Mouse (Mus musculus) heart, embryonic 15.5 days (tissue): ENCODE data around the gene Spata46. TPM values are rescaled to one million over a fixed set of nuclear protein-coding genes. Genes with fewer than 3 reads are reported as not detected.

Source experiments
- ATAC-seq: fragments of 200-750 bp; cut with Nextera tagmentation; replicated peaks from 2 replicates; pipeline ENCODE4 v1.8.0; 2017; ENCODE audit warnings: low read depth, moderate TSS enrichment; ENCODE audit not compliant: insufficient number of reproducible peaks, insufficient read depth, low FRiP score
- H3K27ac ChIP-seq: fragments of 300-500 bp; sonication (generic); 2 replicates; pipeline ENCODE4 v1.5.1; 2015; ENCODE audit warnings: mild to moderate bottlenecking, inconsistent platforms
- H3K27me3 ChIP-seq: fragments of 300-500 bp; sonication (generic); 2 replicates; pipeline ENCODE4 v1.6.1; 2015; ENCODE audit warnings: inconsistent platforms
- H3K36me3 ChIP-seq: fragments of 300-500 bp; sonication (generic); 2 replicates; pipeline ENCODE4 v1.6.1; 2015; ENCODE audit warnings: mild to moderate bottlenecking, inconsistent platforms
- H3K4me1 ChIP-seq: fragments of 300-500 bp; sonication (generic); replicated peaks from 2 replicates; pipeline ENCODE4 v1.6.1; 2015; ENCODE audit warnings: inconsistent platforms
- H3K4me2 ChIP-seq: fragments of 300-500 bp; sonication (generic); 2 replicates; pipeline ENCODE4 v1.6.1; 2015; ENCODE audit warnings: inconsistent platforms, mild to moderate bottlenecking, moderate library complexity
- H3K4me3 ChIP-seq: fragments of 300-500 bp; sonication (generic); 2 replicates; pipeline ENCODE4 v1.5.1; 2015; ENCODE audit warnings: mild to moderate bottlenecking, inconsistent platforms
- H3K9ac ChIP-seq: fragments of 300-500 bp; sonication (generic); 2 replicates; pipeline ENCODE4 v1.6.1; 2015; ENCODE audit warnings: mild to moderate bottlenecking, inconsistent platforms
- H3K9me3 ChIP-seq: fragments of 300-500 bp; sonication (generic); replicated peaks from 2 replicates; pipeline ENCODE4 v1.6.1; 2016; ENCODE audit warnings: inconsistent platforms
- WGBS: fragments of 180-500 bp; shearing (Covaris S2); methylation state at CpG from one replicate; pipeline ENCODE4 v1.1.7; 2015; ENCODE audit warnings: mixed read lengths; 5-methylcytosine and 5-hydroxymethylcytosine counted together
- polyA plus RNA-seq: library from polyadenylated mRNA; unstranded; fragments of >200 nt; fragmentation: Nextera tagmentation; extraction: Ambion mirVana; gene quantifications from 2 replicates; pipeline ENCODE4 v1.2.1, GENCODE M21; 2015

Gene Spata46
- polyA plus RNA-seq, 1 experiment from 2014 or later = 1.7 TPM

DNA sequence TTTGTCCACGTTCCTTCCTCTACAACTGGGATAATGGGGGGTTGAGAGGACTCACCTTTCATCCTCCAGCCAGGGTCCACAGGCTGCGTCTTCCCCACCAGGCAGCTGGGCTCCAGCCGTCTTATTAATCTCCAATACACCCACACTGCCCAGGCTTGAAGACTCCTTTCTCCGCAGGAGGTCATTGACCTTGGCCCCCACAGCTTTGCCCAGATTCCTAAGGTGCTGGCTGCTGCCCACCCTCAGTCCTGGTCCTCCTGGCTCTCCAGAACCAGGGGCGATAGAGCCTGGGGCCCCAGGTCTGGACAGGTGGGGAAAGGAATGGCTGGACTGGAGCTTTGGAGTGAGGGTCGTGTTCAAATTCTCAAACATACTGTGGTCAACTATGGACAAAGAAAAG is 6.1 kb upstream of the Spata46 start:
- no peaks in the 10 kb centered on the region; the same call in 1 of the 2 replicates for H3K36me3 ChIP-seq
- H3K4me2 ChIP-seq = no peak overlapping the region
- no peak overlapping the region for H3K4me3 ChIP-seq
- H3K9me3 ChIP-seq = no peaks in the 10 kb centered on the region
- WGBS = 81% methylated on average over 6 of the region's 6 CpGs
- no peak overlapping the region for H3K27ac ChIP-seq
- no peak for ATAC-seq
- no peak overlapping the region for H3K9ac ChIP-seq
- H3K27me3 ChIP-seq = no peaks in the 10 kb centered on the region
- no peaks in the 10 kb centered on the region for H3K4me1 ChIP-seq

DNA sequence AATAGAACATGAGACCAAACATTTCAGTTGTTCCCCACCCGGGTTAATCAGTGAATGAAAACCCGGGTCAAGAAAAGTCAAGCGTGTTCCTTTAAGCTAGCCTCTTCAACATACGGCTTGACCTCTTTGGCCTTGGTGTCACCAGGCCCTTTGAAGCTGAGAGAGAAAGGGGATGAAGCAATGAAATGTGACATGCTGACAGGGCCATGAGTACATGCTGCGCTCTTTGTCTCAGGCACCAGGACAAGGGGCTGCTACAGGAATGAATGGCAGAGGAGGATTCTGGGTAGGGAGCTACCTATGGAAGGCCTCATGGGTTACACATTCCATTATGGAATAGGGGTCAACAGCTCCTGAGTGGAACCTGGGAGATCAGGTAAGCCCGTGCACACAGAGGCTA is 5.5 kb upstream of the Spata46 start:
- no peak overlapping the region for H3K9ac ChIP-seq
- H3K9me3 ChIP-seq = no peaks in the 10 kb centered on the region
- WGBS = 67% methylated on average over 6 of the region's 6 CpGs
- no peak overlapping the region for H3K27ac ChIP-seq
- H3K27me3 ChIP-seq = no peaks in the 10 kb centered on the region
- no peak overlapping the region for H3K4me3 ChIP-seq
- no peak overlapping the region for H3K4me2 ChIP-seq
- no peak for ATAC-seq
- no peaks in the 10 kb centered on the region; the same call in 1 of the 2 replicates for H3K36me3 ChIP-seq
- no peaks in the 10 kb centered on the region for H3K4me1 ChIP-seq

DNA sequence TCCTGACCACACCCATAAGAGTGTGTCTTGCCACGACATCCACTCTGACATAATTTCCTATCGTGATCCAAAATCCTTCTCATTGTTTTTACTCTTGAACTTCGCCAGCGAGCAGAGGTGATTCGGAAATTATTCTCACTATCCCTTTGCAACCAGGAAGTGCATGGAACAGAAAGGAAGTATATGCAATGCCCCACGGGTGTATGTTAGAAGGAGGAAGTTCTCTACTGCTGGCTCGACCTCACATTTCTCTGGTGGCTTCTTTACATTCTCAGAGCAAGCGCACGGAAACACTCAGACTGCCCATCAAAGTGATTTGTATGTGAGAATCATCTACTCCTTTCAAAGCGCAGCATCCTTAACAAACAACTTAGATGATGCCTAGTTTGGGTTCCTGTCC is 3.6 kb upstream of the Spata46 start:
- Histone ChIP-seq H3K27me3 (no peaks in the 10 kb centered on the region), H3K4me2 (no peak overlapping the region), H3K27ac (no peak overlapping the region), H3K9ac (no peak overlapping the region), H3K36me3 (no peaks in the 10 kb centered on the region; the same call in 1 of the 2 replicates), H3K4me3 (no peak overlapping the region), H3K4me1 (no peaks in the 10 kb centered on the region), H3K9me3 (no peaks in the 10 kb centered on the region)
- 84% methylated on average over 10 of the region's 10 CpGs for WGBS
- no peak for ATAC-seq

DNA sequence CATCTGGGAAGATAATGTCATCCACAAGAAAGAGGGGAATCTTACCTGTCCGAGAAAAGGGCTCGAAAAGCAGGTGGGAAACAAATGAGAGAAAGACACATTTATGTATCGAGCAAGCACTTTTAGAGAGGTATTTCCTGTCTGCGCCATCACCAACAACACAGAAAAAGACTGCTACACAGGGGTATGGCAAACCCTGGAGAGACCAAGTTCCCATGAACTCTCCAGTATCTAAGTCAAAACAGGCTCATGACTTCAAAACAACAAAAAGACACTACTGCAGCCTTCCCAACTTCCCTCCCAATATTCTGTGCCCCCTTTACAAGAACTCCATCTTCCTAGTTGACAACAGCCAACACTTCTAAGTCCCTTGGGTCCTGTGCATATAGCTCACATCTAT is 2.4 kb upstream of the Spata46 start, which contains the start of gene Gm7694:
Gm7694 (minus strand) TSS at position 101 of the 400 bp plus-strand sequence.
- H3K9ac ChIP-seq = no peak within 1 kb of the TSS
- no peak within 1 kb of the TSS for H3K4me3 ChIP-seq
- no peak within 1 kb of the TSS for H3K27ac ChIP-seq
- H3K4me2 ChIP-seq = no peak within 1 kb of the TSS
- no peak for ATAC-seq
- H3K36me3 ChIP-seq = no peaks in the 10 kb centered on the region
- no peaks in the 10 kb centered on the region for H3K27me3 ChIP-seq
- WGBS = 97% methylated on average over 4 of the region's 4 CpGs
- no peaks in the 10 kb centered on the region for H3K9me3 ChIP-seq
- H3K4me1 ChIP-seq = no peaks in the 10 kb centered on the region

DNA sequence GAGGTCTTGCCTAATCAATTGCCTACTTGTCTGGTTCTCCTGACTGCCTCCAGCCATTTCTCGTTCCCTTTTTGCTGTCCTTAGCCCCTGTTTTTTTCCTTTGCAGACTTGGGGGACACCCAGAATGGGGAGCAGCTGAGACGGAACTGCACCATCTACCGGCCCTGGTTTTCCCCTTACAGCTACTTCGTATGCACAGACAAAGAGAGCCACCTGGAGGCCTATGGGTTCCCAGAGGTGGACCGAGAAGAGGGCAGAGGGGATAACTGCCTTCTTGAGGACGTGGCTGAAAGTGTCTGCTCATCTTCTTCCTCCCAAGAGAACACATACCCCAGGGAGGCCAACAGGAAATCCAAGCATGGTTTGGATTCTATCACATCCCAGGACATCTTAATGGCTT is 2.8 kb downstream of the Spata46 start:
- Histone ChIP-seq H3K27me3 (no peaks in the 10 kb centered on the region), H3K36me3 (no peaks in the 10 kb centered on the region), H3K4me2 (no peak overlapping the region), H3K27ac (no peak overlapping the region), H3K9ac (no peak overlapping the region), H3K4me1 (no peaks in the 10 kb centered on the region), H3K4me3 (no peak overlapping the region), H3K9me3 (no peaks in the 10 kb centered on the region)
- no peak for ATAC-seq
- 81% methylated on average over 6 of the region's 6 CpGs for WGBS

DNA sequence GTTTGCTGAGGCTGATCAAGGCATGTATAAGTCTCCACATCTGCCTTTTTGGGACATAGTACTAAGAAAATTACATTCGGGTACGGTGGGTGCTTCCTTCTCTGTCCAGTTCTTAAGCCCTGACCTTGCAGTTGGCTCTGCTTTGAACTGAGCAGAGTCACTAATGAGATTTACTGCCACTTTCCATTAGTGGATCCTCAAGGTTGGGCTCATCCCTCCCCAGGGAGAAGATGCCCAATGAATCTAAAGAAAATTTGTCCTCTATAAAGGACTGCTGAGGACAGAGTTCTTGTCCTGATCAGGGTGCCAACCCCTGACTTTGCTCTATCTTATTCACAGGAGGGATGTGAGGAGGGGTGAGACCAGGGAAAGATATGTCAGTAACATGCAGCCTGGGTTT is 13.4 kb downstream of the Spata46 start:
- no peaks in the 10 kb centered on the region for H3K27me3 ChIP-seq
- 81% methylated on average over 2 of the region's 2 CpGs for WGBS
- H3K9me3 ChIP-seq = no peaks in the 10 kb centered on the region
- H3K4me3 ChIP-seq = no peak overlapping the region
- no peak overlapping the region for H3K27ac ChIP-seq
- ATAC-seq = no peak
- H3K36me3 ChIP-seq = no peaks in the 10 kb centered on the region
- no peak overlapping the region for H3K9ac ChIP-seq
- H3K4me1 ChIP-seq = no peaks in the 10 kb centered on the region
- no peak overlapping the region for H3K4me2 ChIP-seq

DNA sequence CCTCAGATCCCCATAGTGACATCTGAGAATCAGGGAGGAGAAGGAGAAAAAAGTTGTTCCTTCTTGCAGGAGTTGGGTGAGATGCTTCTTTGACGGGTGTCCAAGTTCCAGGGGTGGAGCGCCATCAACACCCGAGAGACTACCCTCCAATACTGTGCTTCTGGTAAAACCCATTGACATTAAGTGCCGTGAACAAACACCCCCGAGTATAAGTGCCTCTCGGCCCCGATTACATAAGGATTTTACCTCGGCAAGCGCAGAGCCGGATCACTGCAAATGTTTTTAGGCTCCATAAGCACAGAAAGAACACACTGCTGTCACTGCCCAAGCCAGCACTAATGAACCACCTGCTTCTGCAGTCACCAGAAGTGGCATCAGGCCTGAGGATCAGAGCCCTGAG is 14.4 kb downstream of the Spata46 start:
- ATAC-seq = no peak

DNA sequence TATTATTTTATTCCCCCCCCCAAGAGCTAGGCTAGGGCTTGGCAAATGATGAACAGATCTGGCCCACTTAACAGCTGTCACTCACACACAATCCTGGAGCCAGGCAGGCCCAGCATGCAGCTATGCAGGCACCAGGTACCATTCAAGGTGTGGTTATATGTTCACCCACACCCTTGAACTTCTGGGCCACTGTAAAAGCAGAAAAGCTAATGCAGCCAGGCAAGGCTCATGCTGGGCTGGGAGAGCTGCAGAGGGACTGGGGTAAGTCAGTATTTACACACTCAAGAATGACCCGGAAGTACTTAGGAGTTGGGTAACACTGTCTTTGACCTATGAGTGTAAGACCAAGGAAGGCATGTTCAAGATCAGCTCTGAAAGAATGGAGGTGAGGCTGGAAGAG is 15.7 kb downstream of the Spata46 start:
- WGBS = 82% methylated on average over 1 of the region's 1 CpGs

More for the DNA sequence above, 14.4 kb downstream of the Spata46 start:
- no peaks in the 10 kb centered on the region for H3K36me3 ChIP-seq
- H3K27me3 ChIP-seq = no peaks in the 10 kb centered on the region
- 92% methylated on average over 10 of the region's 10 CpGs for WGBS
- no peak overlapping the region for H3K27ac ChIP-seq
- H3K4me3 ChIP-seq = no peak overlapping the region
- H3K4me2 ChIP-seq = no peak overlapping the region
- no peak overlapping the region for H3K9ac ChIP-seq
- H3K9me3 ChIP-seq = no peaks in the 10 kb centered on the region
- no peaks in the 10 kb centered on the region for H3K4me1 ChIP-seq

DNA sequence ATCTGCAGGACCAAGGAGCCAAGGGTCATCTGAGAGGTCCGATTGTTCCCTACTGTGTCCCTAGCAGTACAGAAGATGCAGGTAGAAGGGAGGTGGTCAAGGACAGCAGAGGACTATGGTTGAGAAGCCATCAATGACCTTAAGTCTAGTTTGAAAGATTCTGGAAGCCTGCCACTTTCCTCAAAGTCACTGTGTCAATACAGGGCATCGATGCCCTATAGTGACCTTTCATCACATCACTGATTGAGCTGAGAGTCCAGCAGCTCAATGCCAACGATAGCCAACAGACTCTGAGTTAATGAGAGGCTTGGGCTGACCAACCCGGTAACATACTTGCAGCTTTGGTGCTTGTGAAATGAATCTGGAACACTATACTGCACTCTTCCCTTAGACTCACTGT is 16.7 kb downstream of the Spata46 start:
- Histone ChIP-seq H3K27ac (no peak overlapping the region), H3K9ac (no peak overlapping the region), H3K36me3 (no peaks in the 10 kb centered on the region), H3K27me3 (no peaks in the 10 kb centered on the region), H3K4me2 (no peak overlapping the region), H3K4me3 (no peak overlapping the region), H3K4me1 (no peaks in the 10 kb centered on the region), H3K9me3 (no peaks in the 10 kb centered on the region)
- 80% methylated on average over 4 of the region's 4 CpGs for WGBS
- ATAC-seq = no peak

More for the DNA sequence above, 15.7 kb downstream of the Spata46 start:
- H3K4me1 ChIP-seq = no peaks in the 10 kb centered on the region
- no peak for ATAC-seq
- no peaks in the 10 kb centered on the region for H3K27me3 ChIP-seq
- H3K9ac ChIP-seq = no peak overlapping the region
- no peak overlapping the region for H3K4me3 ChIP-seq
- H3K4me2 ChIP-seq = no peak overlapping the region
- H3K36me3 ChIP-seq = no peaks in the 10 kb centered on the region
- no peak overlapping the region for H3K27ac ChIP-seq
- H3K9me3 ChIP-seq = no peaks in the 10 kb centered on the region

DNA sequence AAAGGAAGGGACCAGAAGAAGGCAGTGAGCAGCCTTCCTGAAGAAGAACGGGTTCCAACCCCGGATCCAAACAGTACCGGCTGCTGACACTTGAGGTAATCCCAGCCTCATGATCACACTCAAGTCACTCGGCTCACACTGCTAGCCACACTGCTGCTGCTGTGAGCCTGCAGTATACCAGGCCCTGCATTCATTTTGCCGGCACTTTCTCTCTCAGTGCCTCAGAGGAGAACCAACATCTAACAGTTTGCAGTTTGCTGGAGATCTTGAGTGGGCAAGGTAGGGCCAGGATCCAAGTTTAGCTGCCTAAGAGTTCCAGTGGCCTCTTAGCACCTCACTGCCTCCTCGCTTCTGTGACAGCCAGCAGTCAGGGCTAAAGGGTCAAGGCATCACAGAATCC is 23.3 kb downstream of the Spata46 start:
- no peak for ATAC-seq
- 0 out of 2 replicates have a peak overlapping the region, but pooled peaks have one; percentile 6 for H3K9ac ChIP-seq
- no peaks in the 10 kb centered on the region for H3K27me3 ChIP-seq
- peaks cover 11% of the 10 kb centered on the region; the same call in 1 of the 2 replicates for H3K4me1 ChIP-seq
- H3K9me3 ChIP-seq = no peaks in the 10 kb centered on the region
- 53% methylated on average over 6 of the region's 6 CpGs for WGBS
- H3K4me3 ChIP-seq = no peak overlapping the region
- H3K36me3 ChIP-seq = no peaks in the 10 kb centered on the region
- H3K27ac ChIP-seq = no peak overlapping the region
- H3K4me2 ChIP-seq = no peak overlapping the region

DNA sequence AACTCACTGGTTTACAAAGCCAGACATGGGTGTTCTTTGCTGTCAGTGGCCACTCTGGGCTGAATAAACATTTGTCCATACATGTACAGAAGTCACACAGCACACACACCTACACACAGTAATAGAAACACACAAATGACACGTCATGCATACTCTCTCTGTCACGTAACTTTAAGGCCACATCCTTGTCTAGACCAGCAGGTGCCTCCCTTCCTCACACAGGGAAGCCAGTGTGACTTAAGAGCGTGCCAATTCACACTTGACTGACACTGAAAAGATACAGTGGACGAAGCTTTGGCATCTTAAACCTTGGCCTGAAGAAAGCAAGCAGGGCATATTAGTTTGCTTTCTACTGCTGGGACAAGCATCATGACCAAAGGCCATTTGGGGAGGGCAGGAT is 24.2 kb downstream of the Spata46 start:
- WGBS = 73% methylated on average over 4 of the region's 4 CpGs
- Histone ChIP-seq H3K9ac (no peak overlapping the region), H3K4me3 (no peak overlapping the region), H3K4me2 (no peak overlapping the region), H3K27me3 (no peaks in the 10 kb centered on the region), H3K4me1 (peaks cover 11% of the 10 kb centered on the region; the same call in 1 of the 2 replicates), H3K9me3 (no peaks in the 10 kb centered on the region), H3K36me3 (no peaks in the 10 kb centered on the region), H3K27ac (no peak overlapping the region)
- no peak for ATAC-seq

DNA sequence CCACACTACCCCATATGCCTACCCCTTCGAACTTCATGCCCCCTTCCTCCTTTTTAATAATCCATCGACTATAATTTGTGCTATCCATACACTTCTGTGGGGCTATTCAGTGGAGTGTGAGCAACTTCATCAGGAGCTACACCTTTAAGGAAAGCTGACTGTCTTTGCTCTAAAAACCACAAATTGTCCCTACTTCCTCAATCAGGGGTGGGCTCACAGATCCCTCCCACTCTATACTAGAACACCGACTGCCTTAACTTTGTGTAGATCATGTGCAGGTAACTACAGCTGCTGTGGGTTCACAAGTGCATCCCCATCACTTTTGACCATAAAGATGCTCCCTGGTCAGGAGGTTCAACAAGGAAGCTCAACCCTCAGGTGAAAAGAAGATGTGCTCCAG is 31.3 kb downstream of the Spata46 start:
- Histone ChIP-seq H3K4me3 (no peak overlapping the region), H3K4me2 (no peak overlapping the region), H3K4me1 (peaks cover 5% of the 10 kb centered on the region), H3K27me3 (no peaks in the 10 kb centered on the region), H3K9me3 (no peaks in the 10 kb centered on the region), H3K9ac (no peak overlapping the region), H3K27ac (no peak overlapping the region), H3K36me3 (no peaks in the 10 kb centered on the region)
- ATAC-seq = no peak
- WGBS = 84% methylated on average over 3 of the region's 3 CpGs
